Mouse (Mus musculus) lung, postnatal 0 days (tissue): ENCODE measurements around the gene Stat5a. TPM values are rescaled to one million over a fixed set of nuclear protein-coding genes. Genes with fewer than 3 reads are reported as not detected.

Experiments
- ATAC-seq: fragments of 200-750 bp; cut with Nextera tagmentation; 2 replicates; pipeline ENCODE4 v1.8.0; 2017; ENCODE audit warnings: moderate library complexity
- DNase-seq: peaks from one replicate; pipeline ENCODE4 v3.0.0-alpha.2; 2016; ENCODE audit warnings: low spot score
- H3K27ac ChIP-seq: fragments of 300-500 bp; sonication (generic); 2 replicates; pipeline ENCODE4 v1.5.1; 2014; ENCODE audit warnings: antibody characterized with exemption, mild to moderate bottlenecking, low read length, mixed read lengths
- H3K27me3 ChIP-seq: fragments of 300-500 bp; sonication (generic); replicated peaks from 2 replicates; pipeline ENCODE4 v1.6.1; 2014; ENCODE audit warnings: low read length, mixed read lengths; ENCODE audit not compliant: insufficient read depth
- H3K36me3 ChIP-seq: fragments of 300-500 bp; sonication (generic); 2 replicates; pipeline ENCODE4 v1.6.1; 2014; ENCODE audit warnings: low read length, mixed read lengths; ENCODE audit not compliant: insufficient read depth
- H3K4me1 ChIP-seq: fragments of 300-500 bp; sonication (generic); 2 replicates; pipeline ENCODE4 v1.6.1; 2014; ENCODE audit warnings: antibody characterized with exemption, low read depth, low read length, mixed read lengths; ENCODE audit not compliant: insufficient read depth
- H3K4me2 ChIP-seq: fragments of 300-500 bp; sonication (generic); replicated peaks from 2 replicates; pipeline ENCODE4 v1.6.1; 2014; ENCODE audit warnings: low read depth, mild to moderate bottlenecking, low read length, moderate library complexity, mixed read lengths
- H3K4me3 ChIP-seq: fragments of 300-500 bp; sonication (generic); 2 replicates; pipeline ENCODE4 v1.5.1; 2014; ENCODE audit warnings: low read depth, low read length
- H3K9ac ChIP-seq: fragments of 300-500 bp; sonication (generic); replicated peaks from 2 replicates; pipeline ENCODE4 v1.6.1; 2014; ENCODE audit warnings: low read depth, mild to moderate bottlenecking
- H3K9me3 ChIP-seq: fragments of 300-500 bp; sonication (generic); 2 replicates; pipeline ENCODE4 v1.6.1; 2016; ENCODE audit warnings: low read length, mixed read lengths
- CTCF ChIP-seq: IDR thresholded peaks from 2 replicates; pipeline ENCODE4 v1.5.1; 2016; ENCODE audit warnings: antibody characterized with exemption, mild to moderate bottlenecking
- EP300 ChIP-seq: IDR thresholded peaks from 2 replicates; pipeline ENCODE4 v1.6.1; 2016; ENCODE audit warnings: antibody characterized with exemption, mild to moderate bottlenecking, control low read depth
- WGBS: fragments of 180-500 bp; shearing (Covaris S2); extraction: QIAGEN DNeasy Blood & Tissue Kit; methylation state at CpG from one replicate; pipeline ENCODE4 v1.1.7; 2014; 5-methylcytosine and 5-hydroxymethylcytosine counted together
- polyA plus RNA-seq: library from polyadenylated mRNA; unstranded; fragments of >200 nt; fragmentation: Nextera tagmentation; extraction: Ambion mirVana; gene quantifications from 2 replicates; pipeline ENCODE4 v1.2.1, GENCODE M21; 2015

The Stat5a gene
- polyA plus RNA-seq, 1 experiment from 2014 or later: 7.1 TPM

DNA sequence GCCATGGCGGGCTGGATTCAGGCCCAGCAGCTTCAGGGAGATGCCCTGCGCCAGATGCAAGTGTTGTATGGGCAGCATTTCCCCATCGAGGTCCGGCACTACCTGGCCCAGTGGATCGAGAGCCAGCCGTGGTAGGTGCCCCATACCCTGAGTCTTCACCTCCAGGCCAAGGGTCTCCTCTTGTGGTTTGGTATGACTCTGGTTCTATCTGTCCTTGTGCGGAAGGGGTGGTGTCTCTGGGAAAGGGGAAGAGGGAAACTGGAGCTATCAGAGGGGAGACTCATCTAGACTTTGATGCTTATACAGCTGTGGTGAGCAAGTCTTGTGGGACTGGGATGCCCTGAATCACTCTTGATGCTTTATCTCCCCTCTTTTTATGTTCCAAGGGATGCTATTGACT, 2.2 kb downstream of the Stat5a start:
- H3K27me3 ChIP-seq: no peaks in the 10 kb centered on the region
- no peak for ATAC-seq
- H3K4me2 ChIP-seq: peak overlapping the region; percentile 82; the same call in 1 of the 2 replicates
- no peaks in the 10 kb centered on the region for H3K4me1 ChIP-seq
- no peak overlapping the region for H3K27ac ChIP-seq
- H3K4me3 ChIP-seq: no peak overlapping the region
- no peaks in the 10 kb centered on the region for H3K9me3 ChIP-seq
- no peaks in the 10 kb centered on the region for H3K36me3 ChIP-seq
- no peak for DNase-seq
- TF ChIP-seq EP300 (no peak), CTCF (no peak)
- H3K9ac ChIP-seq: no peak overlapping the region
- 83% methylated on average over 7 of the region's 7 CpGs for WGBS

DNA sequence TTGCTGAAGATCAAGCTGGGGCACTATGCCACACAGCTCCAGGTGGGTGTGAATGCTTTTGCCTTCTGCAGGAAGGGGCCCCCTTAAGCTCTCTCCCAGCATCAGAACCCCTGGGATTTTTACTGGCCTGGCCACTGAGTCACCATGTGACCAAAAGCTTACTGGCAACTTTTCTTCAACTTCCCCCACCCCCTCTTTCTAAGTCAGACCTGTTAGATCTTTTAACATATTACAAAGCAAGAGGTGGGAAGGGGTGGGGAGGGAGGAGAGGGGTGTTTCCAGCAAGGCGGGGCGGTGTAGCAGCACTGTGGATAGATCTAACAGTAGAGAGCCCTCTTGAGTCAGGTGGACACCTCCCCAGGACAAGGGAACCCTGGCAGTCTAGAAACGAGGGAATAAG, 2.7 kb downstream of the Stat5a start:
- Histone ChIP-seq H3K27me3 (no peaks in the 10 kb centered on the region), H3K9ac (no peak overlapping the region), H3K4me1 (no peaks in the 10 kb centered on the region), H3K4me2 (no peak overlapping the region), H3K9me3 (no peaks in the 10 kb centered on the region), H3K27ac (no peak overlapping the region), H3K4me3 (no peak overlapping the region), H3K36me3 (no peaks in the 10 kb centered on the region)
- ATAC-seq (no peak), DNase-seq (no peak)
- WGBS: 48% methylated on average over 3 of the region's 3 CpGs
- TF ChIP-seq EP300 (no peak), CTCF (no peak)

DNA sequence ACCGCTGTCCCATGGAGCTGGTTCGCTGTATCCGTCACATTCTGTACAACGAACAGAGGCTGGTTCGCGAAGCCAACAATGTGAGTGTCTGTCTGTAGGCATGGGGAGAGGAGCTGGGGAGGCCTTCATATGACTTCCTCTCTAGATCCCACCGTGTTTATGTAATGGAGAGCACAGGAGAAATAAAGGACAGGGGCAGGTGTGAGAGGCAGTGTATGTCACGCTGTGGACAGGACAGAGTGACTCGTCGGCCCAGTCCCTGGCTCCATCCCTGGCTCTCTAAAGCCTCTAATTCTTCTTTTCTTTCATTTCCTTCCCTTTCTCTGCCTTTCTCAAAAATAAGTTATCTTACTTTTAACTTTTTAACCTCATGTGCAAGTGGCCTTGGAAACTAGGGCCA, 4.0 kb downstream of the Stat5a start:
- H3K9ac ChIP-seq: no peak overlapping the region
- no peak overlapping the region for H3K27ac ChIP-seq
- no peaks in the 10 kb centered on the region for H3K4me1 ChIP-seq
- no peaks in the 10 kb centered on the region for H3K9me3 ChIP-seq
- H3K27me3 ChIP-seq: no peaks in the 10 kb centered on the region
- H3K36me3 ChIP-seq: no peaks in the 10 kb centered on the region
- DNase-seq: no peak
- TF ChIP-seq EP300 (no peak), CTCF (no peak)
- no peak for ATAC-seq
- H3K4me3 ChIP-seq: no peak overlapping the region
- H3K4me2 ChIP-seq: no peak overlapping the region
- whole genome bisulfite sequencing: 85% methylated on average over 10 of the region's 10 CpGs

GRCm38 (mm10) chr11:100865618-100866017, 6.5 kb downstream of the Stat5a start:
- H3K9me3 ChIP-seq: no peaks in the 10 kb centered on the region
- TF ChIP-seq CTCF: no peak
- no peak for TF ChIP-seq EP300
- WGBS: 61% methylated on average over 7 of the region's 7 CpGs

DNA sequence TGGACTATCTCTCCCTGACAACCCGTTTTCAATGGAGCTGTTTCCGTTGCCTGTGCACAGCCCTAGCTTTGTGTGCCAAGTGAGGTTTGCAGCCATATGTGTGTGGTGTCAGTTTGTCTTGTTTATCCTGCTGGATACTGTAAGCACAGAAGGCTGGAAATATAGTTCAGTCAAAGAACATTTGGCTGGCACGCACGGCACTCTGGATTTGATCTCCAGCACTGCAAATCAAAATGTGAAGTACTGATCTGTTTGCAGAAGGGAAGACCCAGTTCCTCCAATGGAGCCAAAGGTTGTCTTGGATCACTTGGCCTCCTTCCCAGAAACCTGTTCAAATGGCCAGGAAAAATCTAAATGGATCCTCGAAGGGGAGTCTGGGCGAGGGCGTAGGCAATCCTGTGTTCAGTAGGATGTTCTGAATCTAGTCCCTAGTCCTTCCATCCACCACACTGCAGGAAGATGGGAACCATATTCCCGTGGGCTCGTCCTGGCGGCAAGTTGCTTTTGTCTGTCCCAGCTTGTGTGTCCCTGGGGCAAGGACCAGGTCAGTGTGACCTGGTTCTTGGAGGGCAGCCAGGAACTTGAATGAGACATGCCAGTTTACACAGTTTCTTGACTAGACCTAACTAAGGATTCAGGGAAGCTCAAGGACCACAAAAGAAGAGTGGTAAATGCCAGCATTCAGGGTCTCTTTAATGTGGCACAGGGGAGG, 11.3 kb downstream of the Stat5a start:
- no peaks in the 10 kb centered on the region for H3K9me3 ChIP-seq
- no peak overlapping the region for H3K9ac ChIP-seq
- DNase-seq (no peak), ATAC-seq (no peak)
- TF ChIP-seq EP300: no peak
- TF ChIP-seq CTCF: no peak
- no peaks in the 10 kb centered on the region for H3K4me1 ChIP-seq
- H3K27me3 ChIP-seq: no peaks in the 10 kb centered on the region
- no peak overlapping the region for H3K4me3 ChIP-seq
- no peak overlapping the region for H3K4me2 ChIP-seq
- H3K27ac ChIP-seq: no peak overlapping the region
- H3K36me3 ChIP-seq: no peaks in the 10 kb centered on the region
- WGBS: 54% methylated on average over 10 of the region's 10 CpGs

More at GRCm38 (mm10) chr11:100865618-100866017, 6.5 kb downstream of the Stat5a start:
- Histone ChIP-seq H3K36me3 (no peaks in the 10 kb centered on the region), H3K4me1 (no peaks in the 10 kb centered on the region), H3K4me3 (no peak overlapping the region), H3K27me3 (no peaks in the 10 kb centered on the region), H3K9ac (no peak overlapping the region), H3K4me2 (no peak overlapping the region), H3K27ac (no peak overlapping the region)
- DNase-seq: no peak
- ATAC-seq: no peak

DNA sequence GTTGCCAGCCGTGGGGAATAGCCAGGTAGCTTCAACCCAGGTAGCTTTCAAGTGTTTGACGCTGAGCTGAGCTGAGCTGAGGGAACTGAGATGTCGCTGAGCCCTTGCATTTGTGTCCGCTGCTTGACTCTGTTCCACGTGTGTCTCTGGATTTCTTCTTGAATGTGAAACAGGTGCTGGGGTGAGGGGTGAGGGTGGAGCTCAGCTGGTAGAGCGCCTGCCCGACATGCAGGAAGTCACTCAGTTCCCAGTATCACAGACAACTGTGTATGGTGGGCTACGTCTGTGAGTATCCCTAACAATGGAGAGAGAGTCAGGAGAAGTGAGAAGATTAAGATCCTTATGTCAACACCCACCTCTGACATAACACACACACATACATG, 11.8 kb downstream of the Stat5a start:
- TF ChIP-seq EP300 (no peak), CTCF (no peak)
- H3K4me1 ChIP-seq: no peaks in the 10 kb centered on the region
- no peak overlapping the region for H3K9ac ChIP-seq
- no peak overlapping the region for H3K4me2 ChIP-seq
- H3K9me3 ChIP-seq: no peaks in the 10 kb centered on the region
- ATAC-seq (no peak), DNase-seq (no peak)
- no peak overlapping the region for H3K27ac ChIP-seq
- no peak overlapping the region for H3K4me3 ChIP-seq
- H3K27me3 ChIP-seq: no peaks in the 10 kb centered on the region
- no peaks in the 10 kb centered on the region for H3K36me3 ChIP-seq
- WGBS: 60% methylated on average over 8 of the region's 8 CpGs

GRCm38 (mm10) chr11:100875761-100876160, 16.6 kb downstream of the Stat5a start:
- H3K36me3 ChIP-seq: no peaks in the 10 kb centered on the region; the same call in 1 of the 2 replicates
- TF ChIP-seq EP300: no peak
- no peak for TF ChIP-seq CTCF
- no peaks in the 10 kb centered on the region for H3K27me3 ChIP-seq
- no peak overlapping the region for H3K27ac ChIP-seq
- H3K9me3 ChIP-seq: no peaks in the 10 kb centered on the region
- H3K4me3 ChIP-seq: no peak overlapping the region
- WGBS: 75% methylated on average over 3 of the region's 3 CpGs
- no peak overlapping the region for H3K4me2 ChIP-seq
- DNase-seq: no peak
- no peak overlapping the region for H3K9ac ChIP-seq
- no peak for ATAC-seq
- no peaks in the 10 kb centered on the region for H3K4me1 ChIP-seq
